Mouse (Mus musculus) c-Kit-negative CD71-positive TER-119-positive erythroid progenitor cells, embryonic 14.5 days (primary cell): Measurements from ENCODE around the gene Tiam2.

ENCODE experiments used
- DNase-seq: peaks from one replicate; pipeline ENCODE4 v3.0.0-alpha.2; 2013; ENCODE audit warnings: low read depth, low spot score

Tiam2 gene

DNA sequence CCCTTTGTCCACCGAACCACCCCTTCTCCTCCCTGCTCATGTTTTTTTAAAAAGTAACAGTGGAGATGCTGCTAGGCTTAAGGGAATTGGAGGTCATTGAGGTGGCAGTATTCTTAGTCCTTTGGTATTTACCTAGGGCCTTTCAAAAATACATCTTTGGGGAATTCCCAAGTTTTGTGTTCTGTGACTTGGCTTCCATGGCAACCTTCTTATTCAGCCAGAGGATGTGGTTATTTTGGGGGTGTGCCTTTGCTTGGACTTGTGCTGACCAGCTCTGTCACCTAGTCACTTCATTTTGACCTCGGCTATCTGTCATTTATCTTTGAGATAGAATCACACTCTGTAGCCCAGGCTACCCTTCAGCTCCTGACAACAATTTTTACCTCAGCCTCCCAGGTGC lies 68.6 kb downstream of the Tiam2 start:
- DNase-seq = no peak

DNA sequence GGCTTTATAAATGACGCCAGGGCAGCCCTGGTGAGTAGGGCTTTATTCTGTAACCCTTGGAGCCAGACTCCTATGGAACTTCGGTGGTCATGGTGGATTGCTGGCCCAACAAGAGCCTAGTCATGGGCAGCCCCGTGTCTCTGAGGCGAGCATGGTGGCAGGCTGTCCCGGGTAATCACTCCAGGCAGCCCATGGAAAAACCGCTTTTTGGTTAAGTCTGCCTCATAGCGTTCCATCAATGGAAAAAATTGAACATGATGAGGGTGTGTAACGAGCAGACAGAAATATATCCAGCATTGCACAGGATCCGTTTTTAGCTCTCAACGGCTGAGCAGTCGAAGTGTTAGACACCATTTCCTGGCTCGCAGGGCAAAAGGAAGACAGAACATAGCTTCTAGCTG lies 70.5 kb downstream of the Tiam2 start:
- DNase-seq = no peak

DNA sequence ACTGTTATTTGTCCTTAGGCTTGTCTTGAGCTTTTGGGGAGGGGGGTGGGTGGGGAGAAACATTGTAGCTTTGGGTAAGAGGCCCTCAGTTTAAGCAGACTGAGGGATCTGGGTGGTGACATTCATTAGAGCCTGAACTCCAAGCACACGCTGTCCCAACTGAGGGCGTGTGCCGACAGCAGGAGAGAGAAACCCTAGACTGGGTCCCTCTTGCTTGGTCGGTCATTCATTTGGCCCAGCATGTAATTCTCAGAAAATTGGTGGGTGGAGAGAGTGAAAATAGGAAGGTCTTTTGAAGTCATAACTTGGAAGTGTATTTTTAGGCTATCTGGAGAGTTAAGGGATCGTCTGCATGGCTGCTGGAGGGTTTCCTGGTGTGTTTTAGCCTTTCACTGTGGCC lies 71.5 kb downstream of the Tiam2 start:
- no peak for DNase-seq

DNA sequence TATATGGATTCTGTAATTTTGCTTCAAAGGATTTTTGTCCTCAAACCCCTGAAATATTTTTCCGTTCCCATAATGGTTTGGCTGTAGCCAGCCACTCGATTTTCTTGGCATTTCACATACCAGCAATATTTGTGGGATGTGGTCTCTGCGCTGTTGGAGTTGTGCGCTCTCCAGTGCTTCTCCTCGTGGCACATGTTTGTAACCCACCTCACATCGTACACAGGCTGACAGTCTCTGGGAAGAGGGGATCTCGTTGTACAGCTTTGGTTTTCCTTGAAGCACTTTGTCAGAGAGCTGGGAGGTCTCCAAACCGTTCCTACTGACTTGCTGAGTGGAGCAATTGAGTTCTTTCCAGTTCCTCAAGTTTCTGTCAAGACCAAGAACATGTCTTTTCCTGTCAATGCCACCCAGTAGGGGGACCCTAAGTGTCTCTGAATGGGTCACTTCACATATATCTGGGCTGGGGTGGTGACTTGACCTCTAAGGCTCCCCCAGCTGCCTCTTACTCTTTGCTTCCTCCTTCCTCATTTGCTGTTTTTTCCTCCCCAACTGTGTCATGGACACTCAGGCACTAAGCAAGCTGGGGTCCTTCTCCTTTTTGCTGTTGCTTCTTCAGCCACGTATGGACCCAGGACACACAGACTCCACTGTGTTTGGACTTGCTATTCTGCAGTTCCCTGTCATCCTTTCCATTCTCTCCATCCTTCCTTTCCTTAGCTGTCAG lies 79.1 kb downstream of the Tiam2 start:
- no peak for DNase-seq

DNA sequence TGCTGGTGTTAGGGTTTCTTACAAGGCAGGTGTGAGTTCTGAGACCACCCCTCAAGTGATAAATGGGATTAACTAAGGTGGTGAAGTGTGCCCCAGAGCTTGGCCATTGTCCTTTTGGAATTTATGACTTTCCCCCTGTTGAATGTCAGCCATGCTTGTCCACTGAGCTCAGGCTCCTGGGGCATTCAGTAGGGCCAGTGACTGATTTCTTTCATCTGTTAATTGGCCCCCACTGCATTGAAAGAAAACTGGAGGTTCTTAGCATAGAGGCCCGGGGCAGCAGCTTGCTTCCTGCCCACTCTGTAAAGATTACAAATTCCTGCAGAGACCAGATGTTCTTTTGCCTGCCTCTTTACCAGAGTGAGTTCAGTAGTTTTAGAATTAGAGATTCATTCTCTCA lies 80.7 kb downstream of the Tiam2 start:
- DNase-seq = no peak

- no peak for DNase-seq
These were observed 83.9 kb downstream of the Tiam2 start for GRCm38 (mm10) chr17:3410307-3410706.

DNA sequence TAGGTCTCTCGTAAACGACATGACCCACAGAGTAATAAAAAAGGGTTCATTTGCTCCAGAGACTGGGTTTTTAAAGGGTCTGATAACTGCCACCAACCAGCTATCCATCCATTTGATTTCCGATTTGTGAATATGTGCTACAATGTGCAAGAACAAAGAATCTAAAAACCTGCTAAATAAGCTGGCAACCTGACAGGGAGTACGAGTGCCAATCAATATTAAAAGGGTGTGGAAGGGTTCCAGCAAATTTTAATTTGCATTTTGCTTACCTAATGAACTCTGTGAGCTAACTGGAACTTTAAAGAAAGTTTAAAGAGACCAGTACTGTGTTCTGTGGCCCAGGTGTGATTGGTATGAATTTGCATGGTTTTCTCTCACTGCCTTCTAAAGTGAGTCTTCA lies 86.4 kb downstream of the Tiam2 start:
- no peak for DNase-seq

- no peak for DNase-seq
These were observed 89.2 kb downstream of the Tiam2 start for GRCm38 (mm10) chr17:3415580-3415979.

GRCm38 (mm10) chr17:3416401-3416800 lies 90.0 kb downstream of the Tiam2 start:
- no peak for DNase-seq

GRCm38 (mm10) chr17:3419368-3419928 lies 93.1 kb downstream of the Tiam2 start:
- no peak for DNase-seq

DNA sequence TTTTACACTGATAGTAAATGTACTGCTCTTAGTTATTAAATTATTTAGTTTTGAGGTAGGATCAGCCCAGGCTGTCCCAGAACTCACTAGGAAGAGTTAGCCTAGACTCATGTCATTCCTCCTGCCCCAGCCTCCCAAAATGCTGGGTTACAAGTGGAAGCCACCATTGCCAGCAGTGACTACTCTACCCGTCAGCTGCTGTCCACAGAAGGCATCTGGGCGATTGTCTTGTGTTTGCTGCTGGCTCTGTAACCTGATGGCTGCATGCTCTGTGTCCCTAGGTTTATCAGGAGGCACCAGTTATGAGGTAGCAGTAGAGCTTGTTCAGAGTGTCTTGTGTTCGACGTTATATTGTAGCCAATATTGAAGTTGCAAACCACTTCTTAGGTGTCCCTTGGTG lies 93.8 kb downstream of the Tiam2 start:
- DNase-seq = no peak

GRCm38 (mm10) chr17:3423416-3423815 lies 97.0 kb downstream of the Tiam2 start:
- DNase-seq = no peak

GRCm38 (mm10) chr17:3428659-3429058 lies 102.3 kb downstream of the Tiam2 start:
- DNase-seq = no peak

GRCm38 (mm10) chr17:3432590-3433498 lies 106.5 kb downstream of the Tiam2 start:
- no peak for DNase-seq

DNA sequence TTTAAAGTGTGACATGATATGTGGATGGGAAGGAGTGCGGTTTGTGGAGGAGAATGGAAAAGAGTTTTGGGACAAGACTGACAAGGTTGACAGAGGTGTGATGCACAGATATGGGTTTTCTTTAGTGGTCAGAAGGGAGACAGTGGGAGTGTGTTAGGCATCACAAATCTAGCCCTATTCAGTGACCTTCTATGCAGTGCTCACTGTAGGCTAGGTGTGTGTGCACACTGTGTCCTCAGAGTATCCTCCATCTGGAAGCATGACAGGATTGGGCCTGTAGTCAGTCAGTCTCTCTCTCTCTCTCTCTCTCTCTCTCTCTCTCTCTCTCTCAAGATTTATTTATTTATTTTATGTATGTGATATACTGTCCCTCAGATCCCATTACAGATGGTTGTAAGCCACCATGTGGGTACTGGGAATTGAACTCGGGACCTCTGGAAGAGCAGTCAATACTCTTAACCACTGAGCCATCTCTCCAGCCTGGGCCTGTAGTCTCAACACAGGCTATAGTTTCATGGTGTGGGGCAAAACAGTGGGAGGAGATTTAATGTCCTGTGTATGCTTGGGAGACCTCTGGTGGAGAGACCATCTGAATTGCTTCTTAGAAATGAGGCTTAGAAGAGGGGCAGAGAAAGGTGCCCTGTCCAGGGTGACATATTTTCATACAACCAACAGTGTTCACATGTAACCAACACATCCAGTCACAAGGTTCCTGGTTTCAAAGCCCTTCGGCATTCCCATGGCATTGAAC lies 107.3 kb downstream of the Tiam2 start:
- DNase-seq = no peak

DNA sequence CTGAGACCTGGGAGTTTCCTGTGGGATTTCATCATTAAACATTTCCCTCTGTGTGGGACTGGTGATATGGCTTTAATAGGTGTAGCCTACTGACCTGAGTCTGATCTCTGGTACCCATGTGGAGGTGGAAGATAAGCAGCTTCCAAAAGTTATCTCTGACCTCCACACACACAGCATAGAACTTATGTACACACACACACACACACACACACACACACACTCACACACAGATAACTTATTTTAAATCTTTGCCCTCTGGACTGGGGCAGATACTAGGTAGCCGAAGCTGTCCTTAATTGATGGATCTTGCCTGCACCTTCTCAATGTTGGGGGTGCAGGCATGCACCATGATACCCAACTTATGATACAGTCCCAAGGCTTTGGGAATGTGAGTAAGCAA lies 108.9 kb downstream of the Tiam2 start:
- DNase-seq = no peak

- no peak for DNase-seq
These were observed 110.6 kb downstream of the Tiam2 start for GRCm38 (mm10) chr17:3436841-3437515.

DNA sequence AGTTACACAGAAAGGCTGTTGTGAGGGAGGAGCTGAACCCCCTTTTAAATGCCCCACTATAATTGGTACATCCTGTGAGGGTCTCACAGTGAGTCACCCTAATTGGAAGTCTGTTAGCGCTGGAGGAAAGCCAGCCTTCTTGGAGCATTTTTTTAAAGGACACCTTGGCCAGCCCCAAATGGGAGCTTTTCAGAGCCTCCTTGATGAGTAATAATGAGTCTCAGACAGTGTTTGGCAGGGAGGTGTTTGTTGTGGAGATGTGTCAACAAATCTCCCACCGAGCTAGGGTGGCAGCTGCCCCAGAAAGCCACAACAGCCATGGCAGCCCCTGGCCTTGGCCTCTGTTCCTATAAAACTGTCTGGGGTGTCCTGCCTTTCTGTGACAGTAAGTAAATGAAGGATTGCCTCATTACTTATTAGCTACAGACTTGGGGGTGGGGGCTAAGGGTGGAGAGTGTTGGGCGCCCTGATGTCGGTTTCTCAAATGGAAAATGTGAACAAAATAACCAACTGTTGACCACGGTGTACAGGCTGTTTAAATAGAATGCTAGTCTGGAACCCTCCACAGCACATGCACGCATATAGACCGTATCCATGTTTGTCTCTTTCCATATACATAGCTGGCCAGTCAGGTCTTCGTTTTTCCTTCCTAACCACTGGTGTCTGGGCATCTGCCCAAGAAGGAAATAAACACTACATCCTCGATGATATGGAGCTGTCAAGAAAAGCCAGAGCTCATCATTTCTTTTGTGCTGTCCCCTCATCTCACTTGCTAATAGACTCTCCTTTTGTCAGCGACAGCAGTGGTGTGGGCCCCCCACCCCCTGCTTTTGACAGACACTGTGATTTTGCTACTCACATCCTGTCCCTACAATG lies 116.4 kb downstream of the Tiam2 start:
- DNase-seq = no peak

GRCm38 (mm10) chr17:3446191-3446950 lies 120.0 kb downstream of the Tiam2 start:
- no peak for DNase-seq

DNA sequence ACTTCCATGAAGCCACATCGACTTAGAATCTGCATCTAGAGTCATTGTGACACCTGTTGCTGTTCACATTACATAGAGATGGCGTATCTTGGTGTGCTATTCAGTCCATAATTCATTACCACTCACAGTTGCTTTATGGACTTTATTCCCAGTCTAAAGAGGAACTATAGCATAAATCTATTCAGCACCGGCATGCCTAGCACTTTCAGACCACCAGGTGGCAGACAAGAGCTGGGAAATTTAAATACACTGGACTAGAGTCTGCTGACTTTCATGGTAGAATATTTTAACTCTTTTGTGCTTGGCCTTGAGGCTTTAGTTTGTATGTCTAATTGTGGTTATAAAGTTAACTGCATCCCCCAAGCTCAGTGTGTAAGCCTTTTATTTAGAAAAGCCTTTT lies 122.4 kb downstream of the Tiam2 start:
- DNase-seq = no peak
